Mouse (Mus musculus) lung, postnatal 0 days (tissue): ENCODE results near the gene Tsc1.

ENCODE experiments used
- CTCF ChIP-seq: IDR thresholded peaks from 2 replicates; pipeline ENCODE4 v1.5.1; 2016; ENCODE audit warnings: antibody characterized with exemption, mild to moderate bottlenecking
- EP300 ChIP-seq: IDR thresholded peaks from 2 replicates; pipeline ENCODE4 v1.6.1; 2016; ENCODE audit warnings: antibody characterized with exemption, mild to moderate bottlenecking, control low read depth

DNA sequence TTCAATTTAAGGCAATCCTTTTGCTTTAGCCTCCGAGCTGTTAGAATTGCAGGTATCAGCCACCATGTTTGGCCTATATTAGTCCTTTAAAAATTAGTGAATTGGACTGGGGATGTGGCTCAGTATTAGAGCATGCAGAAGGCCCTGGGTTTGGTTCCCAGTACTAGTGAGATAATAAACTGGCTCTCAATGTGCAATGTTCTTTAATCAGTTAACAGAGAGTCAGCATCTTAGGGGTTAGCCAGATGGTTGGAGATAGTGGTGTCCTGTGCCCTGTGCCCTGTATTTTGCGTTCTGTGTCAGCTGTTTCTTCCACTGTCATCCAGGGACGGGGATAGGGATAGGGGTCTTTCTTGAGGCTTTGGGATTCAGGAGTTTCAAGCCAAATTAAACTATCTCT, 21.9 kb downstream of the Tsc1 start:
- TF ChIP-seq CTCF (no peak), EP300 (no peak)
